Mouse (Mus musculus) C2C12 (cell line): ENCODE measurements around the gene Anapc13. TPM values are rescaled to one million over a fixed set of nuclear protein-coding genes. Genes with fewer than 3 reads are reported as not detected.

Source experiments
- H3K27me3 ChIP-seq: one replicate; pipeline ENCODE4 v1.6.1; 2011; ENCODE audit not compliant: control insufficient read depth, insufficient read depth, insufficient read length
- H3K36me3 ChIP-seq: one replicate; pipeline ENCODE4 v1.6.1; 2011; ENCODE audit not compliant: control insufficient read depth, insufficient read depth
- H3K4me3 ChIP-seq: one replicate; pipeline ENCODE4 v1.5.1; 2011; ENCODE audit warnings: mild to moderate bottlenecking, control low read depth; ENCODE audit not compliant: poor library complexity, insufficient read depth, severe bottlenecking
- H3K79me2 ChIP-seq: one replicate; pipeline ENCODE4 v1.6.1; 2011; ENCODE audit not compliant: control insufficient read depth, insufficient read depth
- H3K79me3 ChIP-seq: one replicate; pipeline ENCODE4 v1.6.1; 2011; ENCODE audit warnings: low read depth, control low read depth
- H3ac ChIP-seq: one replicate; pipeline ENCODE3; 2011; ENCODE audit warnings: low read depth; ENCODE audit not compliant: control insufficient read depth, insufficient read length
- CEBPB ChIP-seq: IDR thresholded peaks from one replicate; pipeline ENCODE4 v1.6.1; 2011; ENCODE audit warnings: low read depth, mild to moderate bottlenecking, control low read depth, moderate library complexity
- CTCF ChIP-seq: IDR thresholded peaks from one replicate; pipeline ENCODE4 v1.5.1; 2011; ENCODE audit not compliant: control insufficient read depth, insufficient read depth, insufficient read length
- FOSL1 ChIP-seq: IDR thresholded peaks from one replicate; pipeline ENCODE4 v1.8.0; 2011; ENCODE audit warnings: mild to moderate bottlenecking, low read length; ENCODE audit not compliant: poor library complexity, insufficient read depth, severe bottlenecking
- MAX ChIP-seq: IDR thresholded peaks from one replicate; pipeline ENCODE4 v1.6.1; 2011; ENCODE audit warnings: mild to moderate bottlenecking, control low read depth
- MYOD1 ChIP-seq: IDR thresholded peaks from one replicate; pipeline ENCODE4 v1.6.1; 2011; ENCODE audit warnings: low read depth; ENCODE audit not compliant: control insufficient read depth, insufficient read length
- MYOG ChIP-seq: IDR thresholded peaks from one replicate; pipeline ENCODE4 v1.6.1; 2011; ENCODE audit not compliant: control insufficient read depth, insufficient read length; ENCODE audit errors: extremely low read depth
- USF1 ChIP-seq: IDR thresholded peaks from one replicate; pipeline ENCODE4 v1.6.1; 2011; ENCODE audit warnings: low read depth, mild to moderate bottlenecking, control low read depth, moderate library complexity
- polyA plus RNA-seq: library from polyadenylated mRNA; unstranded; fragments of >200 nt; fragmentation: generic; extraction: Trizol; gene quantifications from one replicate; pipeline ENCODE4 v1.2.1, GENCODE M21; 2012; ENCODE audit warnings: missing spikeins

Gene Anapc13
- polyA plus RNA-seq, 1 experiment, result 136 TPM

- TF ChIP-seq CEBPB (no peak), MYOD1 (no peak), MYOG (no peak), MAX (no peak), FOSL1 (no peak), CTCF (no peak), USF1 (no peak)
- Histone ChIP-seq H3K36me3 (peaks cover 12% of the 10 kb centered on the region), H3K79me3 (no peaks in the 10 kb centered on the region)
Observed at GRCm38 (mm10) chr9:102595662-102596436, 30.2 kb upstream of the Anapc13 start.

GRCm38 (mm10) chr9:102601187-102601586, 24.9 kb upstream of the Anapc13 start:
- H3K79me2 ChIP-seq, result no peaks in the 10 kb centered on the region
- peaks cover 10% of the 10 kb centered on the region for H3K36me3 ChIP-seq
- H3ac ChIP-seq, result no peak overlapping the region
- no peaks in the 10 kb centered on the region for H3K79me3 ChIP-seq
- TF ChIP-seq CTCF, result no peak
- no peak for TF ChIP-seq MYOG
- no peak for TF ChIP-seq USF1
- no peak for TF ChIP-seq FOSL1
- no peak for TF ChIP-seq MYOD1
- no peak for TF ChIP-seq CEBPB
- TF ChIP-seq MAX, result no peak
- H3K27me3 ChIP-seq, result no peaks in the 10 kb centered on the region
- H3K4me3 ChIP-seq, result no peak overlapping the region

More at GRCm38 (mm10) chr9:102595662-102596436, 30.2 kb upstream of the Anapc13 start:
- Histone ChIP-seq H3K79me2 (no peaks in the 10 kb centered on the region), H3ac (no peak overlapping the region), H3K4me3 (no peak overlapping the region), H3K27me3 (no peaks in the 10 kb centered on the region)

- H3K36me3 ChIP-seq, result peaks cover 10% of the 10 kb centered on the region
- no peak for TF ChIP-seq MYOD1
- TF ChIP-seq FOSL1, result no peak
- TF ChIP-seq CTCF, result no peak
- H3K4me3 ChIP-seq, result no peak overlapping the region
- H3K27me3 ChIP-seq, result no peaks in the 10 kb centered on the region
- H3ac ChIP-seq, result no peak overlapping the region
- no peaks in the 10 kb centered on the region for H3K79me2 ChIP-seq
- H3K79me3 ChIP-seq, result no peaks in the 10 kb centered on the region
Observed at GRCm38 (mm10) chr9:102601666-102602065, 24.4 kb upstream of the Anapc13 start.

GRCm38 (mm10) chr9:102605162-102605561, 20.9 kb upstream of the Anapc13 start:
- Histone ChIP-seq H3ac (no peak overlapping the region), H3K27me3 (no peaks in the 10 kb centered on the region)
- TF ChIP-seq MYOG (no peak), CEBPB (no peak), FOSL1 (no peak), USF1 (no peak), MAX (no peak), MYOD1 (no peak), CTCF (no peak)

GRCm38 (mm10) chr9:102607471-102607870, 18.6 kb upstream of the Anapc13 start:
- H3K36me3 ChIP-seq, result peaks cover 15% of the 10 kb centered on the region
- H3ac ChIP-seq, result no peak overlapping the region
- H3K4me3 ChIP-seq, result no peak overlapping the region
- TF ChIP-seq FOSL1, result no peak
- no peak for TF ChIP-seq USF1
- TF ChIP-seq MYOD1, result no peak
- no peak for TF ChIP-seq MAX
- no peak for TF ChIP-seq MYOG
- no peak for TF ChIP-seq CTCF
- no peak for TF ChIP-seq CEBPB
- H3K79me2 ChIP-seq, result no peaks in the 10 kb centered on the region
- H3K27me3 ChIP-seq, result no peaks in the 10 kb centered on the region
- H3K79me3 ChIP-seq, result no peaks in the 10 kb centered on the region

More at GRCm38 (mm10) chr9:102605162-102605561, 20.9 kb upstream of the Anapc13 start:
- Histone ChIP-seq H3K4me3 (no peak overlapping the region), H3K79me2 (no peaks in the 10 kb centered on the region), H3K79me3 (no peaks in the 10 kb centered on the region), H3K36me3 (peaks cover 15% of the 10 kb centered on the region)

GRCm38 (mm10) chr9:102609221-102609620, 16.9 kb upstream of the Anapc13 start:
- Histone ChIP-seq H3K4me3 (no peak overlapping the region), H3K79me2 (no peaks in the 10 kb centered on the region), H3K27me3 (no peaks in the 10 kb centered on the region), H3K36me3 (peaks cover 16% of the 10 kb centered on the region), H3K79me3 (no peaks in the 10 kb centered on the region), H3ac (no peak overlapping the region)
- TF ChIP-seq FOSL1, result no peak
